Mouse (Mus musculus) neural tube, embryonic 15.5 days (tissue): Measurements from ENCODE around the gene Olfr1252. TPM values are rescaled to one million over a fixed set of nuclear protein-coding genes. Genes with fewer than 3 reads are reported as not detected.

Experiments used
- ATAC-seq: fragments of 200-750 bp; cut with Nextera tagmentation; 2 replicates; pipeline ENCODE4 v1.8.0; 2017; ENCODE audit warnings: mild to moderate bottlenecking, moderate TSS enrichment, moderate library complexity; ENCODE audit not compliant: low FRiP score
- H3K27ac ChIP-seq: fragments of 300-500 bp; sonication (generic); replicated peaks from 2 replicates; pipeline ENCODE4 v1.5.1; 2015; ENCODE audit warnings: mild to moderate bottlenecking, inconsistent platforms
- H3K27me3 ChIP-seq: fragments of 300-500 bp; sonication (generic); replicated peaks from 2 replicates; pipeline ENCODE4 v1.6.1; 2015; ENCODE audit warnings: inconsistent platforms
- H3K36me3 ChIP-seq: fragments of 300-500 bp; sonication (generic); 2 replicates; pipeline ENCODE4 v1.6.1; 2015; ENCODE audit warnings: inconsistent platforms
- H3K4me1 ChIP-seq: fragments of 300-500 bp; sonication (generic); 2 replicates; pipeline ENCODE4 v1.6.1; 2015; ENCODE audit warnings: inconsistent platforms
- H3K4me2 ChIP-seq: fragments of 300-500 bp; sonication (generic); 2 replicates; pipeline ENCODE4 v1.6.1; 2015; ENCODE audit warnings: inconsistent platforms, mild to moderate bottlenecking, moderate library complexity
- H3K4me3 ChIP-seq: fragments of 300-500 bp; sonication (generic); replicated peaks from 2 replicates; pipeline ENCODE4 v1.5.1; 2015; ENCODE audit warnings: mild to moderate bottlenecking, inconsistent platforms
- H3K9ac ChIP-seq: fragments of 300-500 bp; sonication (generic); replicated peaks from 2 replicates; pipeline ENCODE4 v1.6.1; 2015; ENCODE audit warnings: mild to moderate bottlenecking, inconsistent platforms
- H3K9me3 ChIP-seq: fragments of 300-500 bp; sonication (generic); replicated peaks from 2 replicates; pipeline ENCODE4 v1.6.1; 2016; ENCODE audit warnings: inconsistent platforms
- WGBS: fragments of 180-500 bp; shearing (Covaris S2); methylation state at CpG from one replicate; pipeline ENCODE4 v1.1.7; 2015; ENCODE audit warnings: mixed read lengths; 5-methylcytosine and 5-hydroxymethylcytosine counted together
- polyA plus RNA-seq: library from polyadenylated mRNA; unstranded; fragments of >200 nt; fragmentation: Nextera tagmentation; extraction: Ambion mirVana; gene quantifications from 2 replicates; pipeline ENCODE4 v1.2.1, GENCODE M21; 2015

Gene Olfr1252
- not detected in 2 replicates for polyA plus RNA-seq

DNA sequence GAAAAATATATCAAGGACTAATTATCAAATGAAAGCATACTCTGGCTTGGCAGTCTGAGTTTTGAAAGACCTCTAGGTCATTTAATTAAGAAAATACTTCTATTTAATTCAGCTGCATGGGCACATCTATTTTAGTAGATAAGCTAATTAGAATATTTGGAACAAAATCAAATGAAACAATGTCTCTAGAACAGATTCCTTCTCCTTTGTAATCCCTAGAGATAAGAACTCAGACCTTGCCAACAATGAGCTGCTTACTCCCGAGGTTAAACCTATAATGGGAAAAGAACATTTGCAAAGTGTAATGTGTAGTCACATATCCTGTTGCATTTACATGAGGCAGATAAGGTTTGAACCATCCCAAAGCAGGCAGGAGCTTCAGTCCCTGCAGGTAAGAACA, at the start of gene Olfr1252:
Olfr1252 (minus strand) TSS at position 101 of the 400 bp plus-strand sequence.
- Histone ChIP-seq H3K4me3 (no peak within 1 kb of the TSS), H3K36me3 (no peaks in the 10 kb centered on the region), H3K9me3 (no peaks in the 10 kb centered on the region), H3K27ac (no peak within 1 kb of the TSS), H3K27me3 (no peaks in the 10 kb centered on the region), H3K9ac (no peak within 1 kb of the TSS), H3K4me2 (no peak within 1 kb of the TSS), H3K4me1 (no peaks in the 10 kb centered on the region)
- WGBS: 57% methylated on average over 1 of the region's 1 CpGs
- ATAC-seq: no peak

- Histone ChIP-seq H3K4me2 (no peak within 1 kb of the TSS), H3K4me3 (no peak within 1 kb of the TSS), H3K27me3 (no peaks in the 10 kb centered on the region), H3K4me1 (no peaks in the 10 kb centered on the region), H3K9me3 (no peaks in the 10 kb centered on the region), H3K9ac (no peak within 1 kb of the TSS), H3K27ac (no peak within 1 kb of the TSS), H3K36me3 (no peaks in the 10 kb centered on the region)
- WGBS: 93% methylated on average over 1 of the region's 1 CpGs
- no peak for ATAC-seq
Measured at GRCm38 (mm10) chr2:89756990-89757389, 32.2 kb upstream of the Olfr1252 start, which contains the start of gene Olfr1253. Olfr1253 (minus strand) TSS chr2:89757090.

DNA sequence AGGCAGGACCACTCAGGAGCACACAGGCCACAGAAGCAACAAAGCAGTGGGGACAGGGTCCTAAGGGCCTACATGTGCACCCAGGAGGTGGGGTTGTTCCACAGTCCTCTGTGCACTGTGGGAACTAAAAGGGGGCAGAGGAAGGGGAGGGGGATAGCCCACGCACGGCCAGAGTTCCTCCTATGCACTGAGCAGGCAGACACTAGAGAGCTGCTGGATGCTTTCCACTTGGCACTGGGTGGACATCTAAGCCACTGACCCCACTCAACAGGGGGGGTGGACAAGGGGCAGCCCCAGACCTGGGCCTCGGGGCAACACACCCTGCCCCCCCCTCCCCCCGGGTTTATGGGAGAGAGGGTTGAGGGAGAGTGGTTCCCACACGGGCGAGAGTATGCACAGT, 32.8 kb downstream of the Olfr1252 start:
- Histone ChIP-seq H3K9ac (no peak overlapping the region), H3K27ac (no peak overlapping the region), H3K4me2 (no peak overlapping the region), H3K36me3 (no peaks in the 10 kb centered on the region), H3K27me3 (no peaks in the 10 kb centered on the region), H3K9me3 (no peaks in the 10 kb centered on the region), H3K4me3 (no peak overlapping the region), H3K4me1 (no peaks in the 10 kb centered on the region)
- ATAC-seq: no peak
- WGBS: 87% methylated on average over 6 of the region's 6 CpGs

DNA sequence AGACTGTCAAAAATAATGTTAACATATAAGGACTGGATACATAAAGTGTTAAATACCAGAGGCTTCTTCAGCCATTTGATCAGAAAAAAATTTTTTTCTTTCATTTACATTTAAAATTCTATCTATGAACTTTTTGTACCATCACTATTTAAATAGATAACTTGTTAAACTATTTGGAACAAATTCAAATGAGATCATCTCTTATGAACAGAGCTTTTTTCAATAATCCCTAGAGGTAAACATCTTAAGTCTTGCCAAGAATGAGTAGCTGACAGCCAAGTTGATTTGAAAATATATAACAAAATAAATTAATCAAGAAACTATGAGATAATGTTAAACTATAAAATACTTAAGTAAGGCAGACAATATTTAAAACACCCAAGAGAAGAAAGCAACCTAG, 53.0 kb downstream of the Olfr1252 start, which contains the start of gene Olfr1251:
Olfr1251 (minus strand) TSS at position 101 of the 400 bp plus-strand sequence.
- Histone ChIP-seq H3K27ac (no peak within 1 kb of the TSS), H3K27me3 (no peaks in the 10 kb centered on the region), H3K4me2 (no peak within 1 kb of the TSS), H3K9ac (no peak within 1 kb of the TSS), H3K36me3 (no peaks in the 10 kb centered on the region), H3K4me3 (no peak within 1 kb of the TSS), H3K9me3 (no peaks in the 10 kb centered on the region), H3K4me1 (no peaks in the 10 kb centered on the region)
- ATAC-seq: no peak

Other genes starting within 250 kb of the Olfr1252 start
- gene Olfr1241, start 237.9 kb downstream of the Olfr1252 start, polyA plus RNA-seq: not detected in 2 replicates
- not detected in 2 replicates for gene Olfr1242, start 226.7 kb downstream of the Olfr1252 start, polyA plus RNA-seq
- gene Olfr1243, start 193.5 kb downstream of the Olfr1252 start, polyA plus RNA-seq: not detected in 2 replicates
- not detected in 2 replicates for gene Olfr1245, start 146.6 kb downstream of the Olfr1252 start, polyA plus RNA-seq
- not detected in 2 replicates for gene Olfr1246, start 131.9 kb downstream of the Olfr1252 start, polyA plus RNA-seq
- not detected in 2 replicates for gene Olfr1247, start 110.9 kb downstream of the Olfr1252 start, polyA plus RNA-seq
- not detected in 2 replicates for gene Olfr1248, start 106.8 kb downstream of the Olfr1252 start, polyA plus RNA-seq
- not detected in 2 replicates for gene Olfr1249, start 90.0 kb downstream of the Olfr1252 start, polyA plus RNA-seq
- gene Olfr1250, start 63.5 kb downstream of the Olfr1252 start, polyA plus RNA-seq: not detected in 2 replicates
- gene Olfr1251, start 53.1 kb downstream of the Olfr1252 start, polyA plus RNA-seq: not detected in 2 replicates
- not detected in 2 replicates for gene Olfr1253, start 32.1 kb upstream of the Olfr1252 start, polyA plus RNA-seq
- not detected in 2 replicates for gene Olfr1254, start 68.6 kb upstream of the Olfr1252 start, polyA plus RNA-seq
- not detected in 2 replicates for gene Olfr1255, start 87.0 kb upstream of the Olfr1252 start, polyA plus RNA-seq
- gene Olfr1256, start 116.5 kb upstream of the Olfr1252 start, polyA plus RNA-seq: not detected in 2 replicates
- 0.29 TPM in 1 of 2 replicates, not detected in the other for gene Olfr48, start 123.2 kb upstream of the Olfr1252 start, polyA plus RNA-seq
- not detected in 2 replicates for gene Olfr1257, start 153.4 kb upstream of the Olfr1252 start, polyA plus RNA-seq
- not detected in 2 replicates for gene Olfr1258, start 202.3 kb upstream of the Olfr1252 start, polyA plus RNA-seq
- gene Olfr1259, start 223.7 kb upstream of the Olfr1252 start, polyA plus RNA-seq: not detected in 2 replicates
- not detected in 2 replicates for gene Olfr1260, start 249.3 kb upstream of the Olfr1252 start, polyA plus RNA-seq